Mouse (Mus musculus) thymus, adult 2 months (tissue): ENCODE data around the gene Heg1.

ENCODE experiments used
- CTCF ChIP-seq: fragments of 200-500 bp; IDR thresholded peaks from 2 replicates; pipeline ENCODE4 v1.5.1; 2012; ENCODE audit warnings: mild to moderate bottlenecking, control low read depth, low read length, moderate library complexity, borderline replicate concordance; ENCODE audit not compliant: control insufficient read depth, poor library complexity, insufficient read depth; ENCODE audit errors: extremely low read depth
- POLR2A ChIP-seq: fragments of 200-500 bp; IDR thresholded peaks from 2 replicates; pipeline ENCODE4 v1.6.1; 2012; ENCODE audit warnings: mild to moderate bottlenecking, low read length, control low read depth, moderate library complexity; ENCODE audit not compliant: control insufficient read depth, poor library complexity, insufficient read depth; ENCODE audit errors: extremely low read depth

- no peak for TF ChIP-seq POLR2A
- no peak for TF ChIP-seq CTCF
These were observed 31.1 kb upstream of the Heg1 start for GRCm38 (mm10) chr16:33653116-33653515.
